Mouse (Mus musculus) left cerebral cortex, postnatal 4 days (tissue): ENCODE measurements at regions not wholly inside any gene's neighbourhood (a gene's known extent, or its start where the extent isn't known, plus 50 kb on each side); places are given as distances from the start of the nearest gene placed in this dataset.
A peak's percentile ranks its signal among the peaks of the same experiment; 100 is the strongest.

ENCODE experiments used
- DNase-seq: peaks from one replicate; pipeline ENCODE4 v3.0.0-alpha.2; 2022
- intact Hi-C: fragments of 180-260 bp; cut with DNase I; formaldehyde crosslinking; loops from one replicate; pipeline ENCODE4 v1.15.1; 2025

DNA sequence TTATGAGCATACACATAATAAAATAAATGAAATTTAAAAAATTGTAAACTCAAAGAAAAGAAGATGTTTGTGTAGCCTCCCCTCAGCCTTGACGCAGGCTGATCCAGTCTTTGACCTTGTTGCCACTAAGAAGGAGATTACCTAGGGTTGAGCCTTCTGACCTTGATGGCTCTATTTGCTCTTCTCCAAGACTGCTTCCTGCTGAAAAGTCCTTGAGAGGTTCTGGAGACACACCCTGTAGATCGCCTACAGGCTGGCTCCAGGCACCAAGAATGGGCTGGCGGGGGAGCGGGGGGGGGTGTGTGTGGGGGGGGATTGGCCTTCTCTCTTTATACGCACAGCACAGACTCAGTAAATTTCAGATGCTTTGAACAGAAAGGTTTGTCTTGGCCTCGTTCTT, 358.4 kb downstream of the Bckdhb start:
- no peak for DNase-seq
- intact Hi-C loops, result no loop called here

DNA sequence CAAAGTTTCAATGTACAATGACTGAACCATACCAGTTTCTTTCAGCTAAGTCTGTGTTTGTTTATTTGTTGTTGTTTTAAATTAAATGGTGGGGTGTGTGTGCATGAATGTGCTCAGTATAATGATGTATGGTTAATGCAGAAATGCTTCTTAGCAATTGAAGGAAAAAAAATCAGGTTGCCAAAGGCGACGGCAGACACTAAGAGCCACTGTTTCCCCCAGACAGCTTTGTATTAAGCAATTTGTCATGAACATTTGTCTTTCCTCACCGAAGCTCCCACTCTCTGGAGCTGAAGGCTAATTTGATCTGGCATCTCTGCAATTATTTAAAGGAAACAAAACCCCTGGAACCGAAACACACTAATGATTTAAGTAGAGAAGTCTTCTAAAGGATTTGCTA, 360.7 kb downstream of the Bckdhb start:
- DNase-seq, result no peak
- intact Hi-C loops, result no loop called here

DNA sequence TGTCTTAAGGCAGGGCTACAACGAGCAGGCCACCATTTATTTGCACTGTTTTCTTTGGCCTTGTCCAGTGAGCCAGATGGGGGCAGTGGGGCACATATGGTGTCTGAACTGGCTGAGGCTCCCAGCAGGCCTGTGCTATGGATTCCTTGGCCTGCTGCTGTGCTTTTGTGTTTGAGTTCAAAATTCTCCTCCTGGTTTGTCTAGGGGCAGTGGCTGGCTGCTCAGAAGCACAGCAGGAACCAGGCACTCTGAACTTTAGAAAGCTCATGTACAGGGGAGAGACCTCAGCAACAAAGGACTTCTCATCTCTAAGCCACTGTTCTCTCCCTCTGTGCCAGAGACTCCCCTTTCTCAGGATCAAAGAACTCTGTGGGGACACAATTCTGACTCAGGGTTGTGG, 370.9 kb downstream of the Bckdhb start:
- peak; percentile 23 for DNase-seq
- intact Hi-C loops, result no loop called here

DNA sequence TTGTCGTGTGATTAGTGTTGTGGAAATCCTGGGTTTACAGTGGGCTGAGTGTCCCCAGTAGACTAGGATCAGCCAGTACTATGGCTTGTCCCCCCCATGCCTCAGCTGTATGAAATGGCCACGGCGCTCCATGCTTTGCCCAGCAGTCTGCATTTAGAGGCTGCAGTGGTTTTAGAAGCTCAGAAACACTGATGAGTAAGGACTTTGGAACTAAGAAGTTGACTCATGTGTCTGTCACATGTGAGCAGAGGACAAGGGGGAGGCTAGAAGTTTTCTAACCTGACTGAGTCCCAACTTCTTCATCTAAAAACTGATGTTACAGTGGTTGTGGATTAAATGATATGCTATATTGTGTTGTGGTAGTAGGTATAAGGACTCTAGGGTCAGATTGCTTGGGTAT, 371.5 kb downstream of the Bckdhb start:
- intact Hi-C loops, result no loop called here
- DNase-seq, result no peak

DNA sequence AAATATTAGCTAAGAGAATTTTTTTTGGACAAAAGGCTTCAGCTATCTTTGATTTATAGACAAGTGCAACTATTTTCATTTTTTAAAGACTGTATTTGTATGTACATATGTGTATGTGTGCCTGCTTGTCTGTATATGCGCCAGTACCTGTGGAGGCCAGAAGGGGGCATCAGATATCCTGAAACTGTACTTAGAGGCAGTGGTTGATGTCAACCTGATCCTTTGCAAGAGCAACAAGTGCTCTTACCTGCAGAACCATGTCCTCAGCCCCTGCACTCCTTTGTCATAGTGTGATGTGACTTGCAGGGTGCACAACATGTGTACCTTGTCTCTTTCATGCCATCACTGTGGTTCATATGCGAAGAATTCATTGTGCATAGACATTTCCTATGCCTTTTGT, 379.5 kb downstream of the Bckdhb start:
- intact Hi-C loops, result no loop called here
- no peak for DNase-seq

DNA sequence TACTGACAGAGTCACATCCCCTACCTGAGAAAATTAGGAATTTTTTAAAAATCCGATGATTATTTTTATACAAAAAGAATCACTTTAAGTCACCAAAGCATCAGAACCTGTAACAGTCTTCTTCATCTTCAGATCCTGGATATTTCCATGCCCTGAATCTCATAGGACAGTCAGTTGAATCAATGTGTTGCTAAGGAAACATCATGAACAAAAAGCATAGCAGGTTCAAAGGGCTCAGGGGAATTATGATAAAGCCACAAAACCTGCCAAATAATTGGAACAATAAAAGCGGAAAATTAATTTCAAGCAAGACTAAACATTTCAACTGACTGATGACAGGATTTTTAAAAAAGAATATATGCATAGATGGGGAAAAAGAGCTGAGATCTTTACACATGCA, 393.9 kb downstream of the Bckdhb start:
- intact Hi-C loops, result no loop called here
- no peak for DNase-seq

DNA sequence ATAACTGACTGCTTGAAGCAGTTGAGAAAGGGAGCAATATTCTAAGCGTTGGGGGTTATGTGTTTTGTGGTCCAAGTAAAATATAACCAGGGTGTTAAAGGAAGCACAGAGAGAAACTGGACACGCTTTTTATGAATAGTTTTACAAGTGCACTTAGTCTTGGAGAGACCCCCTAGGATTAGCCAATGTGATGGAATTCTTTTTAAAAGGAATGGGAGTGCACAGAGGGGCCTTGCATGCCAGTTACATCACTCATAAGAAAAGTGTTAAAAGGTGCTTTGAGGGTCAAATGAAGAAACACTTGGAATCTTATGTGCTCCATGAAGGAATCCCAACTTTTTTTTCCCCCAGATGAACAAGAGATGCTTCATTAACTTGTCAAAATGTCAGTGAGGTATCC, 394.4 kb downstream of the Bckdhb start:
- DNase-seq, result no peak
- intact Hi-C loops, result no loop called here

DNA sequence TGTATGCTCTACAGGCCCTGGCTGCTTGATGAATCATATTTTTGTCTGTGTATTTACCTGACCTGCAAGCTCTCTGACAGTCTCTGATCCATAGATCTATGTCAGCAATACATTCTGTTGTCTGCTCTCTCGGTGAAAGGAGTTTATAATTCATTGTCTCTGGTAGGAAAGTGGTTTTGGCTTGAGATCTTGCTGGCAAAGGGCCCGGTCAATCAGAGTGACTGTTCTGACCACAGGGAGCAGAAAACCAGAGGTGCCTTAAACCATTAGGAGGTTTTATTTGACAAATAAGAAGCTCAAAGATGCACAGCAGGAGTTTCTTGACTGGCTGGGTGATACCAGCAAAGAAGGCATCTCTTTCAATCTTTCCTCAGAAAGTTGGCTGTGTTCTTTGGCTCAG, 398.2 kb downstream of the Bckdhb start:
- intact Hi-C loops, result no loop called here

DNA sequence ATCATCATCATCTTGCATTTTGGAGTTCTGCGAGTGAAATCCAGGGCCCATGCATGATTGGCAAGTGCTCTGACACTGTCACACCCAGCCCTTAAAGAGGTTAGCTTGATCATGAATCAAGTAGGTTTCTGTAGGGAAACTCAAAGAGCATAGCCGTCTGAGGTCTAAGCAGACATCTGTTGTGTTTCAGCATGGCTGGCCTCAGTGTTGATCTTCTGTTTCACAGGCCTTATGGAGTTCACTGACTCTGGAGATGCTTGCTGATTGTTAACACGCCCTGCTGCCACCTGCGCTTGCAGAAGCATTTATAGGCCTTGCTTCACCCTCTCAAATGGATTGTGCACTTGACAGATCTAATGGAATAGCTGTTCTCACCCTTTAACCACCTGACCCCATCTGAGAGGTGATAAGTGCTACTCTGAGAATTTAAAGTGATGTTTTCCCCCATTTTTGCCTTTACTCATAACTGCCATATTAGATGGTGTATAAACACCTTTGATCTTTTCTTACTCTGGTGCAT, 406.2 kb downstream of the Bckdhb start:
- DNase-seq, result no peak
- intact Hi-C loops, result no loop called here

More for the DNA sequence above, 398.2 kb downstream of the Bckdhb start:
- peak; percentile 46 for DNase-seq

DNA sequence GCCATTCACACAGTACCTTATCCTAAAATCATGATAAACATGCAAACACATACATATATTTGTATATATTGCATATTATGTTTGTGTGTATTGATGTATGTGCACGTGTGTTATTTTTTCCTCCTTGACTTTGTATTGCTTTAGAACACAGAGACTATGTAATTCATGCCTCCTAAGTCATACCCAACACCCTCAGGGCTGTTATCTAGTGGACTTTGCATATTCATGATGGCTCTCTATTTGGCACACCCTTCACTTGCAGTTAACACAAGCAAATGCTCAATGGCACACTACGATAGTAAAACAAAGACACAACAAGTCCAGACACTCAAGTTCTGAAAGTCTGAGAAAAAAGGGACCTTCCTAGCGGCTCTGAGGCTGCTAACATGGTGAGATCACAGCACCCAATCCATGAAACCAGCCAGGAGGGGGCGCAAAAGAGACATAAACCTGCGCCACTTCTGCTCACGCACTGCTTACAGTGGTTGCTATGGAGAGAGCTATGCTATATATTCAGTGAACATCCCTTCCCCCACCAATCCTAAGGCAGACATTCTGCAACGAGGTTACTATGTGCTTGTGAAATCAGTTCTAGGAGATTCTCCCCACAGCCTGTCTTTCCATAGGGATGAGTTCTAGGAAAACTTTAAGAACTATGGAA, 418.6 kb downstream of the Bckdhb start:
- peak; percentile 80 for DNase-seq
- intact Hi-C loops, result loop anchor here (5.0 to 10.0 kb wide), 2 partner anchors 984 to 1341 kb away; partner anchors contain the start of gene Tent5a

DNA sequence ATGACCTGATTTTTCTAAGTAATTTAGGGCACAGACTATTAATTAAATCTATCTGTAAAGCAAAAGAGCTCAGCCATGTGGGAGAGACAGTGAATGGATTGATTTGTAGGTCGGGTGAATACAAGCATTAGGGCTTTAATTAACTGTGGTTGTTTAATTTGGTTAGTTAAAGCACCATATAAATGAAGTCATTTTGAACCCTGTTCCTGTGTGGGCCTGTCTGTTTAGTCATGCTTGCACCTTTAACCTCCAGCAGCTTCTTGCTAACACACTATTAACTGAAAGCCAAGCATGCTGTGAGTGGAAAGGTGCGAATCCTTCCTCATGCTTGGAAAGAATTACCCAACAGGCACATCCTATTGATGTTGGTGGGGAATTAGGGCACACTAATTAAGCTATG, 425.3 kb downstream of the Bckdhb start:
- no peak for DNase-seq
- intact Hi-C loops, result no loop called here

DNA sequence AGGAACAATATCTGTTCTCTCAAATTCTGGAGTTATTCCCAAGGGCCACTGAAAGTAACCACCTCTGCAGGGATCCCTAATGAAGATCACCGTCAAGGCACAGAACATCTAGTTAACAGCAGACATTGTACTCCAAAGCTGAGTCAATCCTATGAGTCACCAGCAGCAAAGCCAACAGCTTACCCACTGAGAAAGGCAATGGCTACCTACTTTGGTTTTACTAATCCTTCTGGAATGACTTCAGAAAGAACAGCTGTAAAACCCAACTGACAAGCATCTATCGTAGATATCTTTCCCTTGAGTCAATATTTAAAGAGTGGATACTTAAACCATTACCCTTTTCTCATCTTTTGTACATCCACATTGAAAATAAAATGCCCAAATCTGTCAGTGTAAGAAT, 429.5 kb downstream of the Bckdhb start:
- intact Hi-C loops, result no loop called here
- DNase-seq, result no peak

DNA sequence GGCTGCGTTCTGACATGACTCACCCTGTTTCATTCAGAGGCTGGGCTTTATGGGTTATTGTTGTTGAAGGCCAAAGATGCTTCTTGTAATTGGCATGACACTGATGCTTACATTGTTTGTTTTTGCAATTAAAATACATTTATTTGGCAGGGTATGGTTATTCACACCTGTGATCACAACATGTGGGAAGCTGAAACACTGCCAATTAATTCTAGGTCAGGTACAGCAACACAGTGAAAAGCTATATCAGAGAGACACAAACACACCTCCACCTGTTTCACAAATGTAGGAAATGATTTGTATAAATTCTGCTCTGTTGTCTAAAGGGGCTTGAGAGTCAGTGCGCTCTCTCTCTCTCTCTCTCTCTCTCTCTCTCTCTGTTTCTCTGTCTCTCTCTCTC, 431.2 kb downstream of the Bckdhb start:
- intact Hi-C loops, result no loop called here
- DNase-seq, result no peak

DNA sequence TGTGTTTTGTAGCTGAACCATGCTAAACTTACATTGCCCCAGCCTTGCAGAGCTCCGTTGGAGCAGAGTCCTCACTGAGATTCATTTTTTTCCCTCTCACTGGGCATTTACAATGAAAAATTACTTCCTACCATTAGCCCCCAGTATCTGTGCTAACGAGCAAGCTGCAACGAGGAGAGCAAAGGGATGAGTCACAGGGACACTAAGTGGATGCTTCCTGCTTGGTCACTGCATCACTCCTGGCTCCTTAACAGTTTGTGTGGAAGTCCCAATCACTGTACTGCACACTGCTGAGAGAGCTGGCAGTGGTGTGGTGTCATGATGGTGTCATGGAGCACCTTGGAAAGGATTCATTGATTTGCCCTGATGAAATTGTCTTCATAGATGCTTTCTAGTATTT, 434.9 kb downstream of the Bckdhb start:
- no peak for DNase-seq
- intact Hi-C loops, result no loop called here

DNA sequence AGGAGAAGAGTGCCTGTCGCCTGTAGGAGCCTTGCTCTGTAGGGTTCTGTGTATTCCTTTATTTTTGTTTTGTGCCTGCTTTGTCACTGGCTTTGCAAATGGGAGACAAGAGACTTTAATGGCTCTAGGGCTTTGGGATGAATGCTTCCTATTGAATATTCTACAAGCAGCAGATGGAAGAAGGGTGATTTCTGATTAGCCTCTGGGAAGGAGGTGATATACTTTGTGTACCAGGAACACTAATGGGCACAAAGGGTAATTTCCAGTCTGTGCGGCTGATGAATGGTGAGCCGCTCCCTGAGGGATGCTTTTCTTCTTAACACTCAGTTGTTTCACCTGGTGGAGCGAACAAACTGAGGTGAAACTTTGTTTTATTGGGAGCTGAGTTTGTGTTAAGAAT, 435.5 kb downstream of the Bckdhb start:
- intact Hi-C loops, result no loop called here
- no peak for DNase-seq

DNA sequence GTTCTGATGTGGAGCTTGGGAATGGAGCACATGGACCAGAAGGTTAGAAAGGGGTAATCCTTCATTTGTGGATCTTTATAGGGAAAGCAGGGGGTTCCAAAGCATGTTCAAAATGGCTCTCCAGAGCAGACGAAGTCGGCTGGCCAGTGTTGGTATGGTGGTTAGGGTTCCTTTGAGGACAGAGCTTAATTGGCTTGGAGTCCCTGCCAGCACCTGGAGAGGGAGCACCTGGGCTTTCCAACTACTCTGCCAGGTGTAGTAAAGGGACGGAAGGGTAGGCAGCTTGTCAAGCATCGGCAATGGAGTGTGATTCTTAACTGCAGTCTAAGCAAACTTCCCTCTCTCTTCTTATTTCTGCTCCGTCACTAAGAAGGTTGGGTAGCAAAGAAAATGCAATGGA, 438.5 kb downstream of the Bckdhb start:
- no peak for DNase-seq
- intact Hi-C loops, result no loop called here

DNA sequence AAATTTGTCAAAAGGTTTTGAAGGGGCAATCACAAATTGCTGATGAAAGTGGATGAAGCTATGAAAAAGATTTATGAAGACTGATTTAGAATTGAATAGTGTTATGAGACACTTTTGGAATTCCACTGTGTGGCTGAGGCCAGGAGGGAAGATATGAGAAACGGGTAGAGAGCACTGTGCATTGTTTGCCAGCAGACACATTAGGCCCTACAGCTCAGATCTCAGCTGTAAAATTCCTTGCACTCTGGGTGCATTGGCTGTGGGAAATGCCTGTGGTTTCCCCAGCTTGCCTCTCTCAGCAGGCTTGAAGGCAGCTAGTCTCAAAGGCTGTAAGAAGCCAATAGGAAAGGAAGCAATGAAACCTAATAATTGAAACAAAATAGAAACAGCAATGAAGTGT, 444.3 kb downstream of the Bckdhb start:
- intact Hi-C loops, result no loop called here
- DNase-seq, result no peak

DNA sequence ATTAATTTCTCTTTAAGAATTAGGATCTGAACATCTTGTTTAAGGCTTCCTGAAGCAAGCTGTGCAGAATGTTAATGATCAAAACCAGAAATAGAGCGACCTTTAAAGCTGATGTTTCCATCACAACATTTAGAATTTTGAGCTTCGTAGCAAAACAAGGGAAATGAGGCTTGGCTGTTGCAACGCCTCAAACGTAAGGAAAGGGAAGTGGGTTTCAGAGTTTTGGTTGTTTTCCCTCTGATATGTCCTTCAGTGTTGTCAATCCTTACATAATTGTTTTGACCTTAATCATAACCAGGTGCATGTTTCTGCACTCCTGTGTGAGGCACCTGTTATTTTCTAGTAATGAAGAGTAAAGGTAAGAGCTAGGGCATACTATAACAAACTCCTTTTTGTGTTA, 445.3 kb downstream of the Bckdhb start:
- intact Hi-C loops, result no loop called here
- no peak for DNase-seq

DNA sequence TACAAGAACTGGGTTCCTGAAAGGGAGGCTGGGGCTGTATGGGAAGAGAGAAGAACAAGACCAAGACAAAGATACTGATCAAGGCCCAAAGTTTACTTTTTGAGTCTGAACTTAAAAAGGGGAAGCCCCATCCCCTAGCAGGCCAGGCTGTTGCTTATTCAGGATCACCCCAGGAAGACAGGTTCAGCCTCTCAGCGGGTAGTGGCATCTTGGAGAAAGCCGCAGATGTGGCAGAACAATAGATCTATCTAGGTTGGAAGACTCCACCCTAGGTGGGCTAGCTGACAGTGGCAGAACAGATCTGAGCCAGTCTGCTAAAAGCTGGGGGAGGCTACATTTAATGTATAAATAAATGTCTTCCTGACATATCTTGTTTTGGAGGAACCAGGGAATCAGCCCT, 450.8 kb downstream of the Bckdhb start:
- no peak for DNase-seq
- intact Hi-C loops, result no loop called here

DNA sequence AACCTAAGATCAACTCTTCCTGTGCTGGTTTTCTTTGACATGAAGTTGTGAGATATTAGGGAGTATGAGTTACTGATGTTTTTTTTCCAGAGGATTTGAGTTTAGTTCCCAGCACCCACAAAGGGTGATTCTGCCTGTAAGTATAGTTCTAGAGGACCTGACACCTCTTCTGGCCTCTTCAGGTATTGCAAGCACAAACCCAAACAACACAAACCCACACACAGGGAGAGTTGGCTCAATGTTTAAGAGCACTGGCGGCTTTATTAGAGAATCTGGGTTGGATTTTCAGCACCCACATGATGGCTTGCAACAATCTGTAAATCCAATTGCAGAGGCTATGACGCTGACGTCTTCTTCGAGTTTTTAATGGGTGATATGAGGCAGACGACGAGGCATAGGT, 451.7 kb downstream of the Bckdhb start:
- DNase-seq, result no peak
- intact Hi-C loops, result no loop called here

DNA sequence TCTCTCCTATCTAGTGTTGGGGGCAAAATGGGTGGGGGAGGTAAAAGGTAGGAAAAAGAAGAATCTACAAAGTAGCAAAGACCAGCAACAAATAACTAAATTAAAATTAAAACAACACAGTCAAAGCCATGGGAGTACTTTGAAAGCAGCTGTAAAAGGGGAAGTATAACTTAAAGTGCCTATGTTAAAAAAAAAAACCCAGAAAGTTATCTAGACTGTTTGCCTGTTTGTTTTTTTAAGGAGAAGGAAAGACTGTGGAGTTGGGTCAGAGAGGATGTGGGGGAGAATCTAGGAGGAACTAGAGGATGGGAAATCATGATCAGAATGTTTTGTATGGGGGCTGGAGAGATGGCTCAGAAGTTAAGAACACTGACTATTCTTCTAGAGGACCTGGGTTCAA, 457.0 kb downstream of the Bckdhb start:
- no peak for DNase-seq

DNA sequence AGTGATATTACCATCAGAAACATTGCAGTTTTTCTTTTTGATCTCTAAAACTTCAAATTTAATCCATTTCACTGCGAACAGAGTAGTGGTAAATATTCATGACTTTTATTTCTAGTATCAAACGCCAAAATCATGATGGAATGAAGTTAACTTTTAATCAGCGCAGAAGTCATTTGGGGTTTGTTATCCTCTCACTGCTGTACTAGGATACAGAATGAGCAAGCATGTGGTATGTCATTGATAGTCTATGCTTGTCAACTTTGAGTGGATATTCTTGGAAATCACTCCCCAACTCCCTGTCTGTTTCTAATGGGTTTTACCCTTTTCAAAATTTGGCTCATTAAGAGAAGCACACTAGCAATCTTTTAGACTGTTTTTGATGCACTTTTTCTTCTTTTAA, 464.9 kb downstream of the Bckdhb start:
- intact Hi-C loops, result no loop called here
- no peak for DNase-seq

More for the DNA sequence above, 457.0 kb downstream of the Bckdhb start:
- intact Hi-C loops, result no loop called here
